Mouse (Mus musculus): Measurements from ENCODE around the gene M1ap. TPM values are rescaled to one million over a fixed set of nuclear protein-coding genes. Genes with fewer than 3 reads are reported as not detected.

M1ap gene
- 0.31 TPM in 2 replicates for polyA plus RNA-seq (2016; fragmentation: Nextera tagmentation; extraction: Ambion mirVana)

DNA sequence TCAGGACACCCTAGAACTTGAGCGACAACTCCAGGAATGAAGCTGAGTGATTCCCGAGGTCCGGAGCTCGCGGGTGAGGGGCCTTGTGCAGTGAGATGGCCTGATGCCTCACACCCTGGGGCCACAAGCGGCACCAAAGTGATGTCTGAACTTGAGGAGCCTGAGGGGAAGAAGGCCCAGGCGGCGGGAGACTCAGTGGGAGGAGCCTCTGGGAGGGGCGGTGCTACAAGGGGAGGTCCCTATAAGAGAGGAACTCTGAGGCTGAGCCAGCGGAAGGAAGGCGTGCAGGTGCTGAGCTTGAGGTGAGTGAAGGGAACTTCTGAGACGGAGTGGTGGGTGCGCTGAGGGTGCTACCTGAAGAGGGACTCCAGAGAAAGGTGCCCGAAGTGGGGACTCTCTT lies at the start of gene M1ap:
M1ap (plus strand) TSS at position 252 of the 400 bp plus-strand sequence.
- H3K27ac ChIP-seq: no peak within 1 kb of the TSS
- no peak for ATAC-seq (ENCODE audit: insufficient number of reproducible peaks, insufficient read depth, low FRiP score, low TSS enrichment)
- no peaks in the 10 kb centered on the region for H3K36me3 ChIP-seq
- no peak within 1 kb of the TSS for H3K9ac ChIP-seq
- H3K4me2 ChIP-seq (replicated peaks): no peak within 1 kb of the TSS
- H3K9me3 ChIP-seq: 0 out of 2 replicates have a peak, but pooled peaks cover 5% of the 10 kb centered on the region
- WGBS: 70% methylated on average over 14 of the region's 14 CpGs
- no peaks in the 10 kb centered on the region for H3K27me3 ChIP-seq
- H3K4me1 ChIP-seq: no peaks in the 10 kb centered on the region
- H3K4me3 ChIP-seq: no peak within 1 kb of the TSS

DNA sequence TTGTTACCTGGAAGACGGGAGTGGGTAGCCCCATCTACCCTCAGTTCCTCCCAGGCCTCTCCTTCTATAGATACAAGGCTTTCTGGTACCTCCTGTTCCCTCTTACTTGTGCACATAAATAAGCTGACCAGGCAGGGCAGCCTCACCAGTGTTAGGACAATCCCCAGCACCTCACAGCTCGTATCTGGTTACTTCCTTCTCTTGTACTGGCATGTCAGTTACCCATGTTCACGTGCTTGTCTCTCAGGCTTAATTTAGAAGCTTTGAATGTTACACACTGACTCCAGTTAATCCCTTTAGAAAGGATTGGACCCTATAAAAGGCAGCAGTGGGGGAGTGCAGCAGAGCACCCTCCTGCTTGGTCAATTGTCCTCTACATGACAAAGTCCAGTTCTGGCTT lies 49.4 kb upstream of the M1ap start:
- Histone ChIP-seq H3K9ac (no peak overlapping the region), H3K27ac (no peak overlapping the region), H3K27me3 (no peaks in the 10 kb centered on the region), H3K4me1 (0 out of 2 replicates have a peak, but pooled peaks cover 6% of the 10 kb centered on the region), H3K4me3 (no peak overlapping the region), H3K36me3 (no peaks in the 10 kb centered on the region), H3K9me3 (no peaks in the 10 kb centered on the region), H3K4me2 (replicated peaks) (no peak overlapping the region)
- 40% methylated on average over 3 of the region's 3 CpGs for WGBS
- no peak for ATAC-seq (ENCODE audit: insufficient number of reproducible peaks, insufficient read depth, low FRiP score, low TSS enrichment)

DNA sequence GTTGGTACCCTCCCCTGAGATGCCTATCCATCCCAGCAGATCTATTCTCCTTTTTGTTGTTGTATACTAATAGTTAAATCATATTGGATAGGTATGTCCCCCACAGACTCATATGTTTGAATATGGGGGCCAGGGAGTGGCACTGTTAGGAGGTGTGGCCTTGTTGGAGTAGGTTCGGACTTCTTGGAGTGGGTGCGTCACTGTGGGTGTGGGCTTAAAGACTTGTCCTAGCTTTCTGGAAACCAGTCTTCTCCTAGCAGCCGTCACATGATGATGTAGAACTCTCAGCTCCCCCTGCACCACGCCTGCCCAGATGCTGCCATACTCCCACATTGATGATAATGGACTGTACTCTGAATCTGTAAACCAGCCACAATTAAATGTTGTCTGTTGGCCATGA lies 48.5 kb upstream of the M1ap start:
- WGBS: 83% methylated on average over 4 of the region's 4 CpGs

DNA sequence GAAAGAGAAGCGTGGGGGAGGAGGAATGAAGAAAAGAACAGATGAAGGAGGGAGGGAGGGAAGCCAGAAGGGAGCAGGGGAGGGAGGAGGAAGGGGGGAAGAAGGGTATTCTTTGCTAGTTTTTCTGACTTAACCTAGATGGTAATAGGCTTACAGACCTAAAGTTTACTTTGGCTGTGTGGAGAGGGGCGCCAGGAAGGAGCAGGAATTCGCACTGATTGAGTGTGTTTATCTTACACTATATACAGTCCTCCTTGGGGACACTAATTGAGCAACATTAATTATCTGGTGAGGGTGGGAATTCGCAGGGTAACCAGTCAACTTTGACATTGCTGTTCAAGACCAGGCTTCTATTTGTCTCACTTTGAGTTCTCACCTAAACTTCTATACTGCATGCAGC lies 48.0 kb upstream of the M1ap start:
- 37% methylated on average over 4 of the region's 4 CpGs for WGBS
- no peak for ATAC-seq (ENCODE audit: insufficient number of reproducible peaks, insufficient read depth, low FRiP score, low TSS enrichment)

More for the DNA sequence above, 48.5 kb upstream of the M1ap start:
- Histone ChIP-seq H3K4me1 (0 out of 2 replicates have a peak, but pooled peaks cover 6% of the 10 kb centered on the region), H3K36me3 (no peaks in the 10 kb centered on the region), H3K9me3 (no peaks in the 10 kb centered on the region), H3K27me3 (no peaks in the 10 kb centered on the region), H3K4me2 (replicated peaks) (no peak overlapping the region), H3K4me3 (no peak overlapping the region), H3K9ac (no peak overlapping the region), H3K27ac (no peak overlapping the region)
- ATAC-seq (ENCODE audit: insufficient number of reproducible peaks, insufficient read depth, low FRiP score, low TSS enrichment): no peak

DNA sequence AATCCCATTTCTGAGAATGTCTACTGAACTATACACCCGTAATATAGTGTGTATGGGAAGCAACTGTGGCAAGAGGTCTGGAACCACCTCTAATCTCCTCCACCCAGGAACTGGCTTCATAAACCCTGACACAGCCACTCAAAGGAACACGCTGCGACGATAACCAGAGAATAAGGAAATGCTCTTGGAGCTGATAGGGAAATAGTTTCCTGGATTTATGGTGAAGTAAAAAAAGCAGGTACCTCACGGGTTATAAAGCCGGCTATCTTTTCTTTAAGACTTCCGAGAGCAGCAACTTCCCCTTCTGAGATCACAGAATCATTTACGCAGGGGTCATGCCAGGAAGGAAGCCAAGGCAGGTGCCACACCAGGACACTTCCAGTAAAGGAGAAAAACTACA lies 44.1 kb upstream of the M1ap start:
- WGBS: 84% methylated on average over 8 of the region's 8 CpGs
- no peak overlapping the region for H3K9ac ChIP-seq
- no peak for ATAC-seq (ENCODE audit: insufficient number of reproducible peaks, insufficient read depth, low FRiP score, low TSS enrichment)
- H3K9me3 ChIP-seq: no peaks in the 10 kb centered on the region
- no peak overlapping the region for H3K4me2 ChIP-seq (replicated peaks)
- H3K4me3 ChIP-seq: no peak overlapping the region
- H3K36me3 ChIP-seq: no peaks in the 10 kb centered on the region
- no peak overlapping the region for H3K27ac ChIP-seq
- 0 out of 2 replicates have a peak, but pooled peaks cover 6% of the 10 kb centered on the region for H3K4me1 ChIP-seq
- no peaks in the 10 kb centered on the region for H3K27me3 ChIP-seq

More for the DNA sequence above, 48.0 kb upstream of the M1ap start:
- Histone ChIP-seq H3K36me3 (no peaks in the 10 kb centered on the region), H3K27ac (no peak overlapping the region), H3K9ac (no peak overlapping the region), H3K4me2 (replicated peaks) (no peak overlapping the region), H3K4me1 (0 out of 2 replicates have a peak, but pooled peaks cover 6% of the 10 kb centered on the region), H3K4me3 (no peak overlapping the region), H3K9me3 (no peaks in the 10 kb centered on the region), H3K27me3 (no peaks in the 10 kb centered on the region)

DNA sequence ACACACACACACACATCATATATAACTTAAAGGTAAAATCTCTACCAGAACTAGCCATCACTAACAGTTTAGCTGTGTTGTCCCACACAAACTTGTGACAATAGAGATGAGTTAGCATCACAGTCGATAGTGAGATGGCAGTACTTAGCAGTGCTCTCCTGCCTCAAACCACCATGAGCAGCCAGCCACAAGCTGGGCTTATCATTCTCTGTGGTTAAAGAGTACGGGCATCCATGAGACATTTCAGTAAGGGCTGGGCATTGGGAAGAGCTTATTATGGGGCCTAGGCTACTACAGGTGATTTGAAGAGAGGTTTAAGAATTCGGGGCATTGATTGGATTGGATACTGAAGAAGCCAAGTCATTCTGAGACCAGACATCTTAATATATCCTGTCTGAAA lies 39.7 kb upstream of the M1ap start:
- 83% methylated on average over 3 of the region's 3 CpGs for WGBS
- H3K9ac ChIP-seq: no peak overlapping the region
- ATAC-seq (ENCODE audit: insufficient number of reproducible peaks, insufficient read depth, low FRiP score, low TSS enrichment): no peak
- no peaks in the 10 kb centered on the region for H3K36me3 ChIP-seq
- no peak overlapping the region for H3K4me3 ChIP-seq
- no peak overlapping the region for H3K4me2 ChIP-seq (replicated peaks)
- H3K27ac ChIP-seq: no peak overlapping the region
- H3K4me1 ChIP-seq: no peaks in the 10 kb centered on the region
- H3K9me3 ChIP-seq: no peaks in the 10 kb centered on the region
- H3K27me3 ChIP-seq: no peaks in the 10 kb centered on the region

DNA sequence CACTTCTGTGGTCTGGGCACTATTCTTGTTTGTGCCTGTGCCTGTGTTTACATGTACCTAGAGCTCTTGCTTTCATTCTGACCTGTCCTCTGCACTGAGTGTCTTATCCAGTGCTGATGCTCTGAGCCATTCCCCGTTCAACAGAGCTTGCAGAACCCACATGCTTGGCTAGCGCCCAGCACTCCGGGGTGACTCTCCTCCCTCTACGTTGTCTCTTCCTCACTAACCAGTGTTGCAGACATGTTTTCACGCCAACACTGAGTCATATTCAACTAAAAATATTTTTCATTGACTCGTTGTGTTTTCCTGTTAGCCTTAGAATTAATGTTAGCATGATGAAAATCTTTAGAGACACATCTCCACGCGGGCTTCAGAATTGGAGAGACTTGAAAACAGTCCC lies 38.7 kb upstream of the M1ap start:
- Histone ChIP-seq H3K36me3 (no peaks in the 10 kb centered on the region), H3K9ac (no peak overlapping the region), H3K27me3 (no peaks in the 10 kb centered on the region), H3K4me1 (no peaks in the 10 kb centered on the region), H3K4me3 (no peak overlapping the region), H3K27ac (no peak overlapping the region), H3K4me2 (replicated peaks) (no peak overlapping the region), H3K9me3 (no peaks in the 10 kb centered on the region)
- ATAC-seq (ENCODE audit: insufficient number of reproducible peaks, insufficient read depth, low FRiP score, low TSS enrichment): no peak
- 84% methylated on average over 8 of the region's 8 CpGs for WGBS

DNA sequence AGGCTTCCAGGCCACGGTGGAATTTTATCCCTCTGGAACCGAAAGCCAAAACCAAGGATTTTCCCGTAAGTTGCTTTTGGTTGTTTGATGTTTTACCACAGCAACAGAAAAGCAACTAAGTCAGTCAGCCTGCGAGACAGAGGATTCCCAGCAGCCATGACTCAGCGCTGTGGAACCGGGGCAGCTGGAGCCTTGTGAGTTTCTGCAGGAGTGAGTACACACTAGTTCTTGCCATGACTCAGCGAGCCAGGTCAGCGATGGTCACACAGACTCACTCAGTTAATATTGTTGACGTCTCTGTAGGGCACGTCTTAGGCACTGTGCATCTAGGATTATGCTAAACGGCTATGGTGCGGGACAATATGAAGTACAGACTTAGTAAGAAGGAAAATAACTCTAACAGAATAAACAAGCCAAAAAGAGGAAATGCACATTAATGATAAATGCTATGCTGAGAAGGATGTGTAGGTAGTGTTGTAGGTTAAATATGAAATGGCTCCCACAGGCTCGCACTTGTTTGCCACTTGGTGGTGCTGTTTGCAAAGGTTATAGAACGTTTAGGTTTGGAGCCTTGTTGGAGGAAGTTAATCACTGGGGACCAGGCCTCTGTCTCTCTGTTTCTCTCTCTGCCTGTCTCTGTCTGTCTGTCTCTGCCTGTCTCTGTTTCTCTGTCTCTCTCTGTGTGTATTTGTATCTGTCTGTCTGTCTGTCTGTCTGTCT lies 37.4 kb upstream of the M1ap start:
- Histone ChIP-seq H3K27ac (no peak overlapping the region), H3K4me2 (replicated peaks) (no peak overlapping the region), H3K9me3 (no peaks in the 10 kb centered on the region), H3K9ac (no peak overlapping the region), H3K4me1 (no peaks in the 10 kb centered on the region), H3K27me3 (no peaks in the 10 kb centered on the region; the same call in 1 of the 2 replicates), H3K36me3 (no peaks in the 10 kb centered on the region), H3K4me3 (no peak overlapping the region)
- ATAC-seq (ENCODE audit: insufficient number of reproducible peaks, insufficient read depth, low FRiP score, low TSS enrichment): no peak
- WGBS: 63% methylated on average over 14 of the region's 14 CpGs

DNA sequence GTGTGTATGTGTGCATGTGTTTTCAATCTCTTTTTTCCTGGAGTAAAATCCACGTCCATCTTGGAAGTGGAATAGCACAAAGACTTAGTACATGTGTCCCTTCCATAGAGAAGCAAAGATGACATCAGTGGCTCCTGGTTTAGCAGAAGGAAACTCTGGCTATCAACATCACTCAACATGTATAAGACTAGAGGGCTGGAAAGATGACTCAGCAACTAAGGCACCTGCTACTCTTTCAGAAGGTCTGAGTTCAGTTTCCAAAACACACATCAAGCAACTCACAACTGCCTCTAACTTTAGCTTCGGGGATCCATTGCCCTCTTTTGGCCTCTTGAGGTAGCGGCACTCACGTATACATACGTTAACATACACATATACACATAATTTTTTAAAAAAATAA lies 35.4 kb upstream of the M1ap start:
- Histone ChIP-seq H3K4me3 (no peak overlapping the region), H3K9me3 (no peaks in the 10 kb centered on the region), H3K27me3 (no peaks in the 10 kb centered on the region; the same call in 1 of the 2 replicates), H3K36me3 (no peaks in the 10 kb centered on the region), H3K9ac (no peak overlapping the region), H3K27ac (no peak overlapping the region), H3K4me1 (no peaks in the 10 kb centered on the region), H3K4me2 (replicated peaks) (no peak overlapping the region)
- ATAC-seq (ENCODE audit: insufficient number of reproducible peaks, insufficient read depth, low FRiP score, low TSS enrichment): no peak
- 83% methylated on average over 5 of the region's 5 CpGs for WGBS

DNA sequence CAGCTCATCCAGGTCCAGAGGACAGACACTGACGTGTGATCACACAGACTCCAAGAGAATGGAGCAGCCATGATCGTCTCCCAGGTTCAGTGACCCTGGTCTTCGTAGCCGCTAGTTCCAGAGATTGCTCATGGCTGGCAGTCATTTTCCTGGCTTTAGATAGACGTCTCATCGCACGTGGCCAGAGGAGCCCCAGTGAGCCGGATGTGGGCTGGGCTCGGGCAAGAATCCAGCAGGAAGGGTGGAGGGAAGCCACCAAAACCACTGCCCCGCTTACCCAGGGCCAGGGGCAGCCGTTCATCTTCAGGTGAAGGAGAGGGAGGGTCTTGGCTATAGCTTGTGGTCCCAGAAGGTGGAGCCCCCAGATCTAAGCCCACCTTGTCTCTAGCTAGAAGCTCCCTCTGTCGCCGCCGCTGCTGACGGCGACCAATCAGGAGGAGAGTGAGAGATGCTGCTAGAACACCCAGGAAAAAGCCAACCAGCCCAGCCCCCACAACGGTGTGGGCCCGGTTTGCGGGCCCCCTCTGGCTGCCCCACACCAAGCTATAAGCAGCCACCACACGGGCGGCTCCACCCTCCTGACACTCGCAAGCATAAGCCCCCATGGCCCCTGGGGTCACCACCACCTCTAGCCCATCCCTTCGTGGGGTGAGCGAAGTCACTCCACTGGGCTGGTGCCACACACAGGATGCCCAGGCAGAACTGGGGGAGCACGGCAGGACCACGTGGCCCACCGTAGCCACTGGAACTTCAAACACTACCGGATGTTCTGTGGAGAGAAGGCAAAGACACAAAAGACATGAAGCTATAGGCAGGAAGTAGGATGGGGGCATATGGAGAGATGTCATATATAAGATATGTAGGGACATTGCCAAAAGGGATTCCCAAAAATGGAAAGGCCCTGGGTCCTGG lies 33.1 kb upstream of the M1ap start:
- Histone ChIP-seq H3K4me2 (replicated peaks) (no peak overlapping the region), H3K4me3 (no peak overlapping the region), H3K36me3 (no peaks in the 10 kb centered on the region), H3K27me3 (no peaks in the 10 kb centered on the region; the same call in 1 of the 2 replicates), H3K27ac (no peak overlapping the region), H3K4me1 (no peaks in the 10 kb centered on the region), H3K9ac (no peak overlapping the region), H3K9me3 (no peaks in the 10 kb centered on the region)
- ATAC-seq (ENCODE audit: insufficient number of reproducible peaks, insufficient read depth, low FRiP score, low TSS enrichment): no peak
- WGBS: 81% methylated on average over 28 of the region's 28 CpGs

DNA sequence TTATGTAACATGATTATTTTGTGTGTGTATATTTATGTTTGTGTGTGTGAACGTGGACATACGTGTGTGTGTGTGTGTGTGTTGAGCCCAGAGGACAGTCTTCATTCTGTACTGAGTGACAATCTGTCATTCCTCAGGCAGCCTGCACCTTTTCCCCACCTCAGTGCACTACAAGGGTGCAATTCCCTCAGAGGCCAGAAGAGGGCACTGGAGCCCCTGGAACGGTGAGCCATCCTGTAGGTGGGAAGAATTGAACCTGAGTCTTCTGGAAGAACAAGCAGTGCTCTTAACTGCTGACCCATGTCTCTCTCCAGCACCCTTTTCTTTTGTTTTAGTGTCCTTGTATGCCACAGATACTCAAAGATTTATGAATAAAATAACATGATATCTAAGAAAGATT lies 30.8 kb upstream of the M1ap start:
- ATAC-seq (ENCODE audit: insufficient number of reproducible peaks, insufficient read depth, low FRiP score, low TSS enrichment): no peak
- Histone ChIP-seq H3K4me1 (no peaks in the 10 kb centered on the region), H3K36me3 (no peaks in the 10 kb centered on the region), H3K9ac (no peak overlapping the region), H3K27me3 (no peaks in the 10 kb centered on the region; the same call in 1 of the 2 replicates), H3K9me3 (no peaks in the 10 kb centered on the region), H3K4me2 (replicated peaks) (no peak overlapping the region), H3K4me3 (no peak overlapping the region), H3K27ac (no peak overlapping the region)
- WGBS: 22% methylated on average over 3 of the region's 3 CpGs

DNA sequence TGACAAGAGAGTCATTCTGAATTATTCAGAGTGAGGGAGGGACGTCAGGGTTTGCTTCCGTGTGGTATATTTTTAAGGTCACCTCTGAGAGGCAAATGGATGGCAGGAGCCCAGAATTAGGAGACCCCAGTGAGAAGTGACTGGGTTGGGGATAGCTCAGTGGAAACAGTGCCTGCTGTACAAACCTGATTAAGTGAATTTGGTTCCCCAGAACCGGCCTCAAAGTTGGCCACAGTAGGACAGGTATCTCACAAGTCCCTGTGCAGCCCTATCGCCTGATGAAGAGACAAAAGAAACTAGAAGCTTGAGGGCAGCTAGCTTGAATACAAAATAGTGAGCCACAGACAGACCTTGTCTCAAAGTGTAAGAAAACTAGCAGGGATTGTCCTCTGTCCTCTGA lies 30.2 kb upstream of the M1ap start:
- no peak overlapping the region for H3K9ac ChIP-seq
- no peaks in the 10 kb centered on the region; the same call in 1 of the 2 replicates for H3K27me3 ChIP-seq
- H3K4me3 ChIP-seq: no peak overlapping the region
- H3K9me3 ChIP-seq: no peaks in the 10 kb centered on the region
- no peaks in the 10 kb centered on the region for H3K36me3 ChIP-seq
- WGBS: 88% methylated on average over 4 of the region's 4 CpGs
- no peak overlapping the region for H3K27ac ChIP-seq
- no peak for ATAC-seq (ENCODE audit: insufficient number of reproducible peaks, insufficient read depth, low FRiP score, low TSS enrichment)
- H3K4me2 ChIP-seq (replicated peaks): no peak overlapping the region
- H3K4me1 ChIP-seq: no peaks in the 10 kb centered on the region

Measured in embryonic facial prominence, embryonic 12.5 days (tissue).